Mouse (Mus musculus) limb, embryonic 13.5 days (tissue): ENCODE data around the gene Ywhaq. TPM values are rescaled to one million over a fixed set of nuclear protein-coding genes. Genes with fewer than 3 reads are reported as not detected.

Experiments used
- ATAC-seq: fragments of 200-750 bp; cut with Nextera tagmentation; 2 replicates; pipeline ENCODE4 v1.8.0; 2017; ENCODE audit warnings: low read depth, moderate number of reproducible peaks, moderate TSS enrichment; ENCODE audit not compliant: low FRiP score
- H3K27ac ChIP-seq: fragments of 300-500 bp; sonication (generic); 2 replicates; pipeline ENCODE4 v1.5.1; 2015; ENCODE audit warnings: inconsistent platforms, mild to moderate bottlenecking, moderate library complexity
- H3K27me3 ChIP-seq: fragments of 300-500 bp; sonication (generic); 2 replicates; pipeline ENCODE4 v1.6.1; 2015; ENCODE audit warnings: mild to moderate bottlenecking, inconsistent platforms
- H3K36me3 ChIP-seq: fragments of 300-500 bp; sonication (generic); 2 replicates; pipeline ENCODE4 v1.6.1; 2015; ENCODE audit warnings: inconsistent platforms, mild to moderate bottlenecking, moderate library complexity
- H3K4me1 ChIP-seq: fragments of 300-500 bp; sonication (generic); 2 replicates; pipeline ENCODE4 v1.6.1; 2015; ENCODE audit warnings: inconsistent platforms
- H3K4me2 ChIP-seq: fragments of 300-500 bp; sonication (generic); replicated peaks from 2 replicates; pipeline ENCODE4 v1.6.1; 2015; ENCODE audit warnings: inconsistent platforms, mild to moderate bottlenecking, moderate library complexity
- H3K4me3 ChIP-seq: fragments of 300-500 bp; sonication (generic); 2 replicates; pipeline ENCODE4 v1.5.1; 2015; ENCODE audit warnings: moderate library complexity, mild to moderate bottlenecking, inconsistent platforms
- H3K9ac ChIP-seq: fragments of 300-500 bp; sonication (generic); 2 replicates; pipeline ENCODE4 v1.6.1; 2015; ENCODE audit warnings: mild to moderate bottlenecking, inconsistent platforms
- H3K9me3 ChIP-seq: fragments of 300-500 bp; sonication (generic); 2 replicates; pipeline ENCODE4 v1.6.1; 2016; ENCODE audit warnings: inconsistent platforms
- WGBS: fragments of 180-500 bp; shearing (Covaris S2); methylation state at CpG from one replicate; pipeline ENCODE4 v1.1.7; 2015; 5-methylcytosine and 5-hydroxymethylcytosine counted together
- polyA plus RNA-seq: library from polyadenylated mRNA; unstranded; fragments of >200 nt; fragmentation: Nextera tagmentation; extraction: Ambion mirVana; gene quantifications from 2 replicates; pipeline ENCODE4 v1.2.1, GENCODE M21; 2015

Gene Ywhaq
- polyA plus RNA-seq, result 705 and 725 TPM in 2 replicates

- Histone ChIP-seq H3K27ac (peak within 1 kb of the TSS; percentile 99), H3K9ac (peak within 1 kb of the TSS; percentile 97), H3K4me1 (peaks cover 18% of the 10 kb centered on the region), H3K4me3 (peak within 1 kb of the TSS; percentile 89), H3K4me2 (peak within 1 kb of the TSS; percentile 81), H3K27me3 (no peaks in the 10 kb centered on the region), H3K9me3 (peaks cover 16% of the 10 kb centered on the region), H3K36me3 (peaks cover 35% of the 10 kb centered on the region)
- ATAC-seq, result peak; percentile 99
- under 1% methylated on average over 78 of the region's 103 CpGs for WGBS
These were observed at the start of gene Ywhaq for GRCm38 (mm10) chr12:21417100-21418070. Ywhaq (minus strand) TSS chr12:21417637.

- no peak overlapping the region for H3K9ac ChIP-seq
- H3K36me3 ChIP-seq, result no peaks in the 10 kb centered on the region
- no peak overlapping the region for H3K4me2 ChIP-seq
- 0 out of 2 replicates have a peak, but pooled peaks have one; percentile 19 for ATAC-seq
- H3K27me3 ChIP-seq, result no peaks in the 10 kb centered on the region
- WGBS, result 54% methylated on average over 5 of the region's 5 CpGs
- H3K9me3 ChIP-seq, result no peaks in the 10 kb centered on the region
- H3K27ac ChIP-seq, result no peak overlapping the region; the same call in 1 of the 2 replicates
- no peak overlapping the region for H3K4me3 ChIP-seq
- no peaks in the 10 kb centered on the region for H3K4me1 ChIP-seq
These were observed 46.0 kb upstream of the Ywhaq start for GRCm38 (mm10) chr12:21463448-21463891.

- no peak for ATAC-seq
- Histone ChIP-seq H3K27ac (no peak overlapping the region), H3K9ac (no peak overlapping the region), H3K4me2 (no peak overlapping the region), H3K4me1 (no peaks in the 10 kb centered on the region), H3K9me3 (no peaks in the 10 kb centered on the region), H3K36me3 (no peaks in the 10 kb centered on the region), H3K27me3 (no peaks in the 10 kb centered on the region), H3K4me3 (no peak overlapping the region)
- WGBS, result 68% methylated on average over 3 of the region's 3 CpGs
These were observed 45.2 kb upstream of the Ywhaq start for GRCm38 (mm10) chr12:21462658-21463057.

- WGBS, result 88% methylated on average over 4 of the region's 4 CpGs
- no peak overlapping the region for H3K27ac ChIP-seq
- H3K27me3 ChIP-seq, result no peaks in the 10 kb centered on the region
- no peaks in the 10 kb centered on the region for H3K9me3 ChIP-seq
- no peak overlapping the region for H3K4me3 ChIP-seq
- H3K4me1 ChIP-seq, result no peaks in the 10 kb centered on the region
- ATAC-seq, result no peak
- H3K36me3 ChIP-seq, result no peaks in the 10 kb centered on the region
- H3K4me2 ChIP-seq, result no peak overlapping the region
- H3K9ac ChIP-seq, result no peak overlapping the region
These were observed 42.2 kb upstream of the Ywhaq start for GRCm38 (mm10) chr12:21459681-21460080.

- 88% methylated on average over 1 of the region's 1 CpGs for WGBS
- H3K4me2 ChIP-seq, result no peak overlapping the region
These were observed 38.6 kb upstream of the Ywhaq start for GRCm38 (mm10) chr12:21456021-21456420.

GRCm38 (mm10) chr12:21451752-21452151 lies 34.3 kb upstream of the Ywhaq start:
- no peak overlapping the region for H3K9ac ChIP-seq
- no peak overlapping the region for H3K4me3 ChIP-seq
- ATAC-seq, result no peak
- no peaks in the 10 kb centered on the region for H3K9me3 ChIP-seq
- H3K27me3 ChIP-seq, result no peaks in the 10 kb centered on the region
- 23% methylated on average over 1 of the region's 1 CpGs for WGBS
- H3K36me3 ChIP-seq, result no peaks in the 10 kb centered on the region
- no peak overlapping the region for H3K4me2 ChIP-seq
- H3K4me1 ChIP-seq, result no peaks in the 10 kb centered on the region
- H3K27ac ChIP-seq, result no peak overlapping the region

More at GRCm38 (mm10) chr12:21456021-21456420, 38.6 kb upstream of the Ywhaq start:
- no peak overlapping the region for H3K9ac ChIP-seq
- no peaks in the 10 kb centered on the region for H3K4me1 ChIP-seq
- no peak overlapping the region for H3K4me3 ChIP-seq
- H3K27me3 ChIP-seq, result no peaks in the 10 kb centered on the region
- H3K27ac ChIP-seq, result no peak overlapping the region
- ATAC-seq, result no peak
- H3K36me3 ChIP-seq, result no peaks in the 10 kb centered on the region
- no peaks in the 10 kb centered on the region for H3K9me3 ChIP-seq

GRCm38 (mm10) chr12:21451351-21451750 lies 33.9 kb upstream of the Ywhaq start:
- Histone ChIP-seq H3K27ac (no peak overlapping the region), H3K4me1 (no peaks in the 10 kb centered on the region), H3K36me3 (no peaks in the 10 kb centered on the region), H3K9me3 (no peaks in the 10 kb centered on the region), H3K27me3 (no peaks in the 10 kb centered on the region), H3K4me3 (no peak overlapping the region), H3K9ac (no peak overlapping the region), H3K4me2 (no peak overlapping the region)
- 89% methylated on average over 2 of the region's 2 CpGs for WGBS
- ATAC-seq, result no peak

GRCm38 (mm10) chr12:21443783-21444182 lies 26.3 kb upstream of the Ywhaq start:
- WGBS, result 85% methylated on average over 3 of the region's 3 CpGs
- Histone ChIP-seq H3K36me3 (no peaks in the 10 kb centered on the region), H3K9me3 (no peaks in the 10 kb centered on the region; the same call in 1 of the 2 replicates), H3K4me3 (no peak overlapping the region), H3K27ac (no peak overlapping the region), H3K9ac (no peak overlapping the region), H3K4me1 (no peaks in the 10 kb centered on the region), H3K4me2 (no peak overlapping the region), H3K27me3 (no peaks in the 10 kb centered on the region)
- no peak for ATAC-seq

GRCm38 (mm10) chr12:21441870-21442269 lies 24.4 kb upstream of the Ywhaq start:
- no peak overlapping the region for H3K27ac ChIP-seq
- no peak overlapping the region for H3K4me2 ChIP-seq
- no peaks in the 10 kb centered on the region for H3K27me3 ChIP-seq
- H3K4me3 ChIP-seq, result no peak overlapping the region
- no peaks in the 10 kb centered on the region for H3K36me3 ChIP-seq
- ATAC-seq, result no peak
- WGBS, result 88% methylated on average over 1 of the region's 1 CpGs
- H3K9ac ChIP-seq, result no peak overlapping the region
- H3K4me1 ChIP-seq, result no peaks in the 10 kb centered on the region
- no peaks in the 10 kb centered on the region; the same call in 1 of the 2 replicates for H3K9me3 ChIP-seq

GRCm38 (mm10) chr12:21439428-21439827 lies 22.0 kb upstream of the Ywhaq start:
- Histone ChIP-seq H3K27ac (no peak overlapping the region), H3K4me2 (no peak overlapping the region), H3K4me1 (no peaks in the 10 kb centered on the region), H3K9ac (no peak overlapping the region), H3K36me3 (no peaks in the 10 kb centered on the region), H3K9me3 (no peaks in the 10 kb centered on the region; the same call in 1 of the 2 replicates), H3K4me3 (no peak overlapping the region), H3K27me3 (no peaks in the 10 kb centered on the region)
- WGBS, result 83% methylated on average over 9 of the region's 9 CpGs
- ATAC-seq, result no peak

GRCm38 (mm10) chr12:21438750-21439394 lies 21.4 kb upstream of the Ywhaq start:
- no peaks in the 10 kb centered on the region; the same call in 1 of the 2 replicates for H3K9me3 ChIP-seq
- no peaks in the 10 kb centered on the region for H3K4me1 ChIP-seq
- ATAC-seq, result no peak

GRCm38 (mm10) chr12:21438294-21438693 lies 20.9 kb upstream of the Ywhaq start:
- no peak for ATAC-seq
- Histone ChIP-seq H3K27me3 (no peaks in the 10 kb centered on the region), H3K9me3 (no peaks in the 10 kb centered on the region; the same call in 1 of the 2 replicates), H3K4me3 (no peak overlapping the region), H3K36me3 (no peaks in the 10 kb centered on the region), H3K9ac (no peak overlapping the region), H3K4me1 (no peaks in the 10 kb centered on the region), H3K4me2 (no peak overlapping the region), H3K27ac (no peak overlapping the region)
- 85% methylated on average over 3 of the region's 3 CpGs for WGBS

More at GRCm38 (mm10) chr12:21438750-21439394, 21.4 kb upstream of the Ywhaq start:
- Histone ChIP-seq H3K27ac (no peak overlapping the region), H3K27me3 (no peaks in the 10 kb centered on the region), H3K9ac (no peak overlapping the region), H3K36me3 (no peaks in the 10 kb centered on the region), H3K4me3 (no peak overlapping the region), H3K4me2 (no peak overlapping the region)
- WGBS, result 78% methylated on average over 4 of the region's 4 CpGs
